Mouse (Mus musculus) left cerebral cortex, adult 11 months (tissue): Measurements from ENCODE around the gene Slc4a10.

Source experiments
- DNase-seq: peaks from one replicate; pipeline ENCODE4 v3.0.0; 2022; ENCODE audit warnings: low spot score

Slc4a10 gene

DNA sequence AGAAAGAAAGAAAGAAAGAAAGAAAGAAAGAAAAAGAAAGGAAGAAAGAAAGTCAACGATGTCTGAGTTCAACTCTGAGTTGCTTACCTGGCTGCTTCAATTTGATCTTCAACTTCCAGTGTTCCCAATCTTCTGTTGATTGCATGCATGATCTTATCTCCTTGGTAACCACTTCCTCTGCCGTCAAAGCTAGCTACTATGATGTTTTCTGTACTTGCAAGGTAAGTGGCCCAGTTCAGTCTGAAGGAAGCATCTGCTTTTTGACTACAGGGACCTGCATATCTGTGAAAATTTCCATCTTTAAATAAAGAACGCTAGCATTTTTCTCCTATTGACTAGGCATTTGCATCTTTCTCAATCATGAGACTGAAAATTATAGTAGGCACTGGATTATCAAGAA is 305.8 kb downstream of the Slc4a10 start:
- DNase-seq, result no peak

GRCm38 (mm10) chr2:62355766-62356165 is 309.5 kb downstream of the Slc4a10 start:
- no peak for DNase-seq

DNA sequence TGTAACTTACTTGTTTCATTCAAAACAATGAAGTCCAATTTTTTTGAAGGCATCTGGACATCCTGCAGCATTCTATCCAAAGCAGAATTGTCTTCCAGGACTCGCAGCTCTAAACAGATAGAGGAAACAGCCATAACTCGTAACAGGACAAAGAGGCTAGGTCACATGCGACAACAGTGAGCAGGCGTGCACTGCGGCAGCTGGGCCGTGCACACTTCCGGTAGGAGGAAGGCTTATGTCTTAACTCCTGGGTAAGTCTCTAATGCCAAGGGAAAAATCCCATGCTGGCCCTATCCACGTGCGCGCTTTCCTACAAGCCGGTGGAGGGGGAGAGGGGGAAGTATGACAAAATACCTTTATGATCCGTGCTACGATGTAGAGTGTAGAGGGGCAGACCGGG is 310.3 kb downstream of the Slc4a10 start:
- no peak for DNase-seq

- no peak for DNase-seq
Observed at GRCm38 (mm10) chr2:62357259-62357658, 311.0 kb downstream of the Slc4a10 start.

- no peak for DNase-seq
Observed at GRCm38 (mm10) chr2:62360872-62361271, 314.6 kb downstream of the Slc4a10 start.

- no peak for DNase-seq
Observed at GRCm38 (mm10) chr2:62361514-62361913, 315.3 kb downstream of the Slc4a10 start.

GRCm38 (mm10) chr2:62362211-62362610 is 315.9 kb downstream of the Slc4a10 start:
- no peak for DNase-seq

DNA sequence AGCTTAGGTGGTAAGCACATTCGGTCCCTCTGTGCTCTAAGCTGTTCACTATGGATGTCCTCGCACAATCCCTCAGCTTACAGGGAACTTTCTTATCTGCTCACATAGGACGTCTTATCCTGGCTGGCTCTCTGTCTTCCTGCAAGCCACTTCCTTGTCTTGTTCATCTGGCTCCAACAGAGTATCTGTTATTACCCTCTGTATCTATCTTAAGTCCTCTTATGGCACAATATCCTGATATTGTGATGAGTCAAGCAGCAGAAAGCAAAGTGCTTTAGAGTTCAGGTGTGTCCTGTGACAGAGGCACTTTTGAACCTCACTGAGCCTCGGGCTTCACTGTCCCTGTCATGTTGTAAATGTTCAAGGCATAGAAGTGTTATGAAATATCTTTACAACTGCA is 317.3 kb downstream of the Slc4a10 start:
- no peak for DNase-seq

DNA sequence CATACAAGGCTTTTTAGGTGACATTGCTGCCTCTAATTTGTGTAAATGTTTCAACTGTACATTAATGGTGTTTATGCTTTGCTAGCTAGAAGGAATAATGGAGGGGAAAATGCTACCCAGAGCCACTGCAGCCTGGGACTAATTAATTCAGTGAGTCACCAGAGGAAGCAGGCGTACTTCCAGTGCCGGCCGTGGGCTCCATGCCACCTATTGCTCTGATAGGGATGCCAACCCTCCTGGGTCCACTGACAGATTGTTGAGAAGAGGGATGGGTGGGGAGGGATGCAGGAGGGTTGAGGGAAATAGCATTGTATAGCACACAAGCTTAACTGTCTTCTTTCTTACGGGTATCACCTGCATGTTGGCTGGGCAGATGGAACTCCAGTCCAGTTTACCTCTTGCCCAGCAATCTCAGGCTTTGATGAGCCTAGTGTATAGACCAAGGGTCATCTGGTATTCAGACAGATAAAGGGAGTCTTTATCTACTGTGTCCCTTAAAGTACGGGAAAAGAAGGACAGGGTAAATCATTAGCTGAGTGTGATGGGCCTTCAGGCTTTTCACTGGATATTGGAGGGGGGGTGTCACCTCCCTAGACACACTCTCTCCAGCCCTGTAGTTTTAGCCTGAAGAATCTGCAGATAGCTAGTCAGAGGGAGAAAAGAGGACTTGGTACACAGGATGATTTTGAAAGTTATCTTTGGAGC is 322.2 kb downstream of the Slc4a10 start:
- DNase-seq, result no peak

DNA sequence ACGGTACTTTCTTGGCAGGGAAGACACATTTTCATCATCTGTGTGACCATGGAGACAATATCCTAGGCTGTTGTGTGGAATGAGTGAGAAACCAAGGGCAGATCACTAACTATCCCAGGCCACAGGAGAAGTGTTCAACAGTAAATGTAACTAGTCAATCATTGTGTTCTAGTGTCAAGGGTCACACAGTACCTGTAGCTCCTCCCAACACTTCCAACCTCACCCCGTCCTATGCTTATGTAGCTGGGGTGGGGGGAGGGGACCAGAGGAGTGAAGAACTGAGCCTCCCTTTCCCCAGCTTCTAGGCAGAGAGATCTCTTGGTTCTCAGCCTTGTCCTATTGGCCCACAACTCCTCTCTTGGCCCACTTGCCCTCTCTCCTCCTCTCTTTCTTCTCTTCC is 323.8 kb downstream of the Slc4a10 start:
- DNase-seq, result no peak

- no peak for DNase-seq
Observed at GRCm38 (mm10) chr2:62373692-62374091, 327.4 kb downstream of the Slc4a10 start.
